Mouse (Mus musculus) right cerebral cortex, adult 18-20 months (tissue): ENCODE measurements around the gene Exoc6b.
"Not testable (repeated sequence)": the region's sequence is repeated elsewhere in the genome, so short reads cannot be mapped to it uniquely, and the experiment has no call there.

Source experiments
- DNase-seq: peaks from one replicate; pipeline ENCODE4 v3.0.0; 2022; ENCODE audit warnings: mixed read lengths

The Exoc6b gene

DNA sequence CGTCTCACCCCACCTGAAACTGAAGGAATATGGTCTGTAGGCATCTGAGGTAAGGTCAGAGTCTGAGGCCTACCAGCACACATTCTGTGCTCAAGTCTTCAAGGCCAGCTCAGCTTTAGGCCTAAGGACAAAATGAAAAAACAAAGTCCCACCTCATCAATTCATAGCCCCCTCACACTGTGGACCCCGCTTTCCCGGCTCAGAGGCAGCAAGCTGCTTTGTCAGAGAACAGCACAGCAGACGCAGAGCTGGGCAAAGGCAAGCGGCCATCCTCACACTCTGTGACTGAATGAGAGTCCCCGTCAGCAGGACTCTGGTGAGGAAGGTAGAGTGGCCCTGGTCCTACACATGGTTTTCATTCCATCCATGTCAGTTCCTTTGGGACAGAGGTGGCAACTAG lies 450.1 kb downstream of the Exoc6b start:
- DNase-seq: no peak

DNA sequence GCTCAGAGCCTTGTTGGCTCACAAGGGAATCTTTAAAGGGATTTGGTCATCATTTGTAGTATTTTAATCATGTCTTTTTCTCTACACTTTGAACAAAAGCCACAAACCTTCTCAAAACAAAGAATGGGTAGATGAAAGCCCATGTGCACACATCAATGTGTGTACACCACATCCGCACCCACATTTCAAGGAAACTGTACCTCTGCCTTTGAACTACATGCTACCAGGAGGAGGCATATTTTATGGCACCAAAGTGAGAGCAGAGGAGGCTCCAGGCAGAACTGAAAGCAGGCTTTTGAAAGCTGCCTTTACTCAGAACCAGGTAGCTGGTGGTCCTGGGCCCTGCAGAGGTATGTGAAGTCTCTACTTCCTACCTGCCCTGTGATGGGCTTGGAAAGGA lies 452.3 kb downstream of the Exoc6b start:
- no peak for DNase-seq

DNA sequence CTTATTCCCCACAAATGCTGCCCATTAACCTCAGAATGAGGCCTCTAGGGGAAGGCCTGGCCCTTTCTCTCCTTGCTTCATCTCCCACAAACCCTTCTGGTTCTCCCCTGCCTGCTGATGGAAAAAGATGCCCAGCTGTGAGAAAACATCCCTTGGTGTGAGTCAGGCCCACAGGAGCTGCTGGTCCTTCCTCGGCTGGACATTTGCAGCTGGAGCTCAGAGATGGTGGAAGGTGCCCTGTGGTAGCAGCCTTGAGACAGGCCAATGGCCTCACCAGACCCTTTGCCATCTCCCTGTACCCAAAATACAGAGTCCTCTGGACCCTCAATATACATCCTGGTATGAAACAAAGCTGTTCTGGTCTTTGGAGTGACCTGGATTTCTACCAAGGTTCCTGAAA lies 452.7 kb downstream of the Exoc6b start:
- DNase-seq: no peak

DNA sequence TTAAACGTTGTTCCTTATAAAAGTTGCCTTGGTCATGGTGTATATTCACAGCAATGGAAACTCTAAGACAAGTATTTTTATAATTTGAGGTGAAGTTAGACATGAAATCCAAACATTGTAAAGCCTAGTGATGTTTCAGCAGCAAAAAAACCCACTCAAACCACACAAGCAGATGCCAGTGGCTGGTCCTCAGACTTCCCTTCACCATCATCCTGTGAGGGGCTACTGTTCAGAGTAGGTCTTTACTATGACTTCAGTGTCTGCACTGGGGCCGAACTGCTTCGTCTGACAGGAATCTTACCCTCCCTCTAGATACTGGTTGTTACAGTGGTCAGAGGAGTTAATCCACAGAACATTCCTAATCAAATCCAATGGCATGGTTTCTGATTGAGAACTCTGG lies 455.8 kb downstream of the Exoc6b start:
- DNase-seq: no peak

DNA sequence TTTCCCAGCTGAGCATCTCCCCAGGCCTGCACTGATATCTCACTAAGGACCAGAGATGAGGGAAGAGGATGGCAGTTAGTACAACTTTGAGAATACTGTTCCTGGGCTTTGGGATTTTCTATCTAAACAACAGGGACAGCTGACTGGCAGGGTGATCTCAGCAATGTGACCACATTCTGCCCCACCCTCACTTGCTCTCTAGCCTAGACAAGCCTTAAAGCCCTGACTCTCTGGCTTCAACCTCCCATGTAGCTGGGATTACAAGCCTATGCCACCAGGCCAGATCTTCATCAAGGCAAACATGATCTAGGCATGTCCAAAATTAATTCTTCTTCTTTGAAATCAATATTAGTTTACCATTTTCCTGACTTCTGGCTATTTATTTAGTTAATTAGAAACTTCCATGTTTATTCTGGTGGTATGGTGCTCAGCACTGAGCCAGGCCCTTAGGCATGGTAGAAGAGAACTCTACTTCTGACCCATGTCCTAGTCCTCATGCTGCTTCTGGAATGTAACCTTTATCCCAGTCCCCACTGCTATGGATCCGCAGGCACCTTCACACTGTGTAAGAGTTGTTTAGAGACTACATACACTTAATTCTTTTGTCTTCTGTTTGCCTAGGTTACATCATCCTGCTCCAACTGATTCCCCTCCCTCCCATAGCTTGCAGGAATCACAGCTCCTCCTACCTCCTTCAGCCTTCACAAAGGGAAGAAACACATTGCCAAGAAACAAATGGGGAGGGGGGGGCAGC lies 468.0 kb downstream of the Exoc6b start:
- no peak for DNase-seq

DNA sequence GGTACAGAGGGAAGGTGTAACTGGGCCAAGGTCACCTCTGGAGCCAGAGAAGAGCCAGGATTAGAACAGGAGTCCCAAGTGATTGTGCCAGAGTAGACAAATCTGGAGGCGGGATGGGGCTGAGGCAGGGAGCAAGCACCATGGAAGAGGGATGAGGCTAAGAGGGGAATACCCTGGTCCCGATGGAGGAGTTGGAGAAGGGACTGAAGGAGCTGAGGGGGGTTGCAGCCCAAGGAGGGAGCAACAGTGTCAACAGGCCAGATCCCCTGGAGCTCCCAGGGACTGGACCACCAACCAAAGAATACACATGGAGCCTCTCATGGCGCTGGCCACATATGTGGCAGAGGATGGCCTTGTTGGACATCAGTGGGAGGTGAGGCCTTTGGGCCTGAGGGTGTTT lies 470.0 kb downstream of the Exoc6b start:
- DNase-seq: not testable (repeated sequence)

DNA sequence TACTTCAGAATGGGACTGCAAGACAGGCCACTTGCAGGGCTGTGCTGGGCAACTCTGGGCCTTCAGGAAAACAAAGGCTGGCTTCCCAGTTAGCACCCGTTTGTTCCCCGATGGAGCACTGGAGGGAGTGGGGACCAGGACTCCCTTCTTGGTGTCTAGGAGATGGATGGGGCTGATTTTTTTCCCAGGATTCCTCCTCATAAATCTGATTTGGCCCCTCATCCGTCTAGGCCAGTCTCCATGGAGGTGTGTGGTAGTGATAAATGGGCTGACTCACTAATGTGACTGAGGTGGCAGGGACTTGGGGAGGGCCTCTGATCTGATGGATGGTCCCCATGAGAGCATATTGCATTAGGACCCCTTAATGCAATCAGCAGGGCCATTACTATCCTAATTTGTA lies 470.6 kb downstream of the Exoc6b start:
- DNase-seq: no peak

DNA sequence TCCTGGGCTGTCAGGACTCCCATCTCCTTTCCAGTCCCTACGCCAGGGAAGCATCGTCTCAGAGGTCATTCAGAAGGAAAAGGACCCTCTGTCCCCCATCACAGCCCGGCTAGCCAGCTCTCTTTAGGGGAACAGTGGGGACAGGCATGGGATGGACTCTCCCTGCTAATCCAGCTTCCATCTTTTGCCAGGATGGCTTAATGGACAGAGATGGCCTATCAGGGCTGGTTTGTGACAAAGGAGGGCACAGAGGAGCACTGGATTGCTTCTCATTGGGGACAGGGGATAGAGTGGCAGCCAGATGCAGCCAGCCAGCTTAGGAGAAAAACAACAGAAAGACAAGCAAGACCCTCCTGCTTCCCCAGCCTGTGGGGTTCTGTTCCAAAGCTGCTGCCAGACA lies 474.7 kb downstream of the Exoc6b start:
- no peak for DNase-seq

DNA sequence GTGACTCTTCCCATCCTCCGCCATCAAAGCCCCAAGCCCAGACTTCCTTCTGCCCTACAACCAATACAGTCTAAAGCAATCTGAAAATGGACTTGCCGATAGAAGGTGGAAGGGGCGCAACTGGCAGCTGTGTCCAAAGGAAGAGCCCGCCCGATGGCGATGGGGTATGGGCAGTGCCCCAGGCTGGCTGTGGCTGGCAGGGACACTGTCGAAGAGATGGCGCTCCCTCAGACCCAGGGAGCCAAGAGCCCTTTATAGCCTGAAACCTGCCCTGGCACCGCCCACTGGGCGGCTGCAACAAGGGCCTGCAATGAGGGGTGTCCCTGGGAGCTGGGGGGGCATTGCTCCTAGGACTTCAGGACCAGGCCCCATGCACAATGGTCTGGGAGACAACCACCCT lies 475.6 kb downstream of the Exoc6b start, which contains the start of gene Cyp26b1:
Gene Cyp26b1 (minus strand): TSS at position 216 of the 400 bp plus-strand sequence.
- no peak for DNase-seq

DNA sequence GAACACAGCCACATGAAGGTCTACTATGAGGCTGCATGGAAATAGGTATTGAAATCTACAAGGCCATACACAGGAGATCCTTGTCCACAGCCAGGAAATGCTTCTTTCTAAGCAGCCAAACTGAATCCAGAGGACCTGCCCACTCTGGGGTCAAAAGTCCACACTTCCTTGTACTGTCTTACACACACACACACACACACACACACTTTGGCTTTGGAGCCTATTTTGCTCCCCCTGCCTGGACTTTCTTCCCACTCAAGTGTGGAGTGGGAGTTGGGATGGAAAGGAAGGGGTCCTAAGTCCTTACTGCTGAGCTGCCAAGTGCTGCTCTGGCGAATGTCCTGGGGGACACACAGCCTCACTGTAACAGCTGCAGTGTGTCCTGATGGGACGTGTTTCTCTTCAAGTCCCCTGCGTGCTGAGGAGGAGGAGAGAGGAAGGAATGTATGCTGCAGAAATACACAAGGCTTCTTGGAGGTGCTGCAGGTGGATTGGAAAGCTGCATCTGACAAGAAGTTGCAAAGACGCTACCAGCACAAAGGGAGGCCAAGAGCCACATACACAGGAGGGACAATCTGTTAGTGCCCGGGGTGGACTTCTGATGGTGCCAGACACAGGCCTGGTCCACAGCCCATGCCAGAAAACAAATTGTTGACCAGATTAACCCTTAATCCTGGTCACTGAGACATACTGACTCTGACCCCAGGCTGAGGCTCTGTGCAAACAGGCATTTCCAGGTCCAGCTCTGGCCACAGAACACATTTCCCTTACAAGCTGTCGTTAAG lies 478.2 kb downstream of the Exoc6b start:
- DNase-seq: no peak

DNA sequence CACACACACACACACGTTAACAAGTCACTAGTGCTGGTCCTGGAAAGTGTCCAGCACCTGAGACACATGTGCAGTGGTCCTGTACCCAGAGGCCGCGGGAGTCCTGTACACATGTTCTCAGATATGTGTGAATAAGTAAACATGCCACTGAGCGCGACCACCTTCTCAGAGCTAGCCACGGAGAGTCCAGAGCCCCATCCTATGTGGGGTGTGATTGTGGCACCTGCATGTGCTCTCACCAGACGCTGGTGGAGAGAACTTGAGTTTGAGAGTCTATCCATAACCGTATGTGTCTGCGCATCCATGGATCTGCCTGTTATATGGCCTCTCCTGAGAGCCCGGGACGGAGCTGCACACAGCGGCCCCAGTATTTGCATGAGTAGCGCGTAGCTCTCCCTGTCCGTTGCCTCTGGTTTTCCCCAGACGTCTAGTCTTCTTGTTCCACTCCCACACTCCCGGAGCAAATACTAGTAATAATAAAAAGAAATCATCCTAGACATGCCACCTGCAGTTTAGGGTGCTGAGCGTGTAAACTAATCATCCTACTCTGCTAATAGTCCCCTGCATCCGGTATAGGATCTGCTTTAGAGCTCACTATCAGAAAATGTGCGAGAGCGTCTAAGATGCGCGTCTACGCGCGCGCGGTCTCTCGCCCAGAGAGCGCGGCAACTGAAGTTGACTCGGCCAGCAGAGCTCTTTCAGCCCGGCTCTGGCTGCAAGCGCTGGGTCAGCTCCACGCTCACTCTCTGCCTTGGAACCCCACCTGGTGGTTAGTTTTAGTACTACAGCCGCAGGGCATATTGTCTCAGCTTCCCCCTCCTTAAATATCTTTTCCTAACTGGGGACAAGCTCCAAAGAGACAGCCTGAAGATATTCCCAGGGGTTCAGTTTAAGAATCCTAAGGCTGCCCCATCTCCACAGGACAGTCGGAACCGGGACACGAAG lies 479.3 kb downstream of the Exoc6b start:
- DNase-seq: peak; percentile 82

DNA sequence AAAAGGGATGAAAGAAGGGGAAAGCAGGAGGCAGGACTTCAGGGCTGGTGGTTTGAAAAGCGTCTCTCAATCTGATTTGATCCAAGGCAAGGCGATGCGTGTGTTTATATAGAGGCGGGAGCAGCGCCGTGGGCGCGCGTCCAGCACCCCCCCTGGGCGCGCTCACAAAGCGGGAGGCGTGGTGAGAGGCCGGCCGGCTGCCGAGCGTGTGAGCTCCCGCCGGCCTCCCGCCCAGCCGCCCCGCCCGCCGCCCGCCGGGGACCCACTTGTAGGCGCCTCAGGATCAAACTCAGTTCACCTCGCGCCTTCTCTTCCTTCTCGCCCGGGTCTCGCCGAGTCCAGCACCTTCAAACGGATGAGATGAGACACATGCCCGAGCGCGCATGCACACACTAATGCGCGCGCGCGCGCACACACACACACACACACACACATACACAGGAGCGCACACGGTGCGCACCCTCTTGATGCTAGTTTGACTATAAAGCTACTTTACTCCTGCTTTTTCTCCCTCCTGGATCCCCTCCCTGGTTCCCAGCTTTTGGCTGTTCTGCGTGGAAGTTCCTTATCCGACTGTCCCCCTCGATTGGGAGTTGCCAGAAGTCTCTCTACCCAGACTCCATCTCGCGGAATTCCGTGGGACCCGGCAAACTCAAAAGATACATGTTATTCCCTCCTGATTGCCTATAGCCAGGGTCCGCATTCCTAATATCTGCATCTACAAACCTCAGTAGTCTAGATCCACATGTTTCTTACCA lies 480.2 kb downstream of the Exoc6b start:
- DNase-seq: no peak

DNA sequence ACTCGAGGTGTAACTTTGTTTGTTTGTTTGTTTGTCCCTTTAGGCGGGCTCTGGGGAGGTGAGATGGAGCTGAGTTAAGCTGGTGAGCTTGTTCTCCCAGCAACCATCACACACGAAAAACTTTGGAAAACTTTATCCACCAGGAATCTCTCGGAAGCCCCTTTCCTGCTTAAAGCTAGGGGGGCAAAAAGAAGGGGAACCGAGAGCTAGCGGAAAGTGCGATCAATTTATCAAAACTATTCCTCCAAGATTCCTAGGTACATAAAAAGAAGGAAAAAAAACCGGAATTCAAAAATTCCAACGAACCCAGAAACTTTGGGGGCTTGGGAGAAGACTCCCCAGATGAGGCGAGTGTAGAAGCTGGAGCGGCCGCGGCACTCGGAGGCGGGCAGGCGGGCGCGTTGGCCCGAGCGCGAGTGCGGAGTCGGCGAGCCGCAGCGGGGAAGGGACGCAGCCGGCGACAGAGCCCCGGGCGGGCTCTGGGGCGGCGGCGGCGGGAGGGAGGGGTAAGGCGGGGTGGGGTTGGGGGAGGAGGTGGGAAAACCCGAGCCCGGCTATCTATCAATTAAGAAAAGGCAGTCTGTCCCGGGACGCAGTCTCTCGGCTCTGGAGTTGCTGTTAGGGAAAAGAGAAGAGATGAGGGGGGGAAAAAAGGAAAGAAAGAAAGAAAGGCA lies 481.0 kb downstream of the Exoc6b start:
- DNase-seq: no peak

DNA sequence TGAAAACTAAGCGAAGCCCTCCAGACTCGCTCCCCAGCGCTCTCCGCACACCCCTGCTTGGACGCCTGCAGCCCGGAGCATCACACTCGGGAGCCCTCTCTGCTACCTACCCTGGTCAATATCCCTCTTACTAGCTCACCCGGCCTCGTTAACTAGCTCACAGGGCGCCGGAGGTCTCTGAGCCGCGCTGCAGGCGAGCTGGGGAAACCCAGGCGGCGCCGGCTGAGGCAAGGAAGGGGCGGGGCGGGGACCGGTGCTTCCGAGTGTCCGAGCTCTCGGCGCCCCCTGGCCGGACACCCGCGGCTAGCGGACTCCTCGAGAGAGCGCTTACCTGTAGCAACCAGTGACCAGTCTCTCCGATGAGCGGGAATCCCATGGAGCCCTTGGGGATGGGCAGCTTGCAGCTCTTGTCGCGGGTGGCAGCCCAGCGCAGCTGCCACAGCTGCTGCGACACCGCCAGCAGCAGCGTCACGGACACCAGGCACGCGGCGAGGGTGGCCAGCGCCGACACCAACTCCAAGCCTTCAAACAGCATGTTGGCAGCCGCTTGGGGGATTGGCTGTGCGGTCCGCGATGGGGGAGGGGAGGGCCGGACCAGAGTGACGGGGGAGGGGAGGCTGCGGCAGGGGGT lies 481.7 kb downstream of the Exoc6b start:
- no peak for DNase-seq

DNA sequence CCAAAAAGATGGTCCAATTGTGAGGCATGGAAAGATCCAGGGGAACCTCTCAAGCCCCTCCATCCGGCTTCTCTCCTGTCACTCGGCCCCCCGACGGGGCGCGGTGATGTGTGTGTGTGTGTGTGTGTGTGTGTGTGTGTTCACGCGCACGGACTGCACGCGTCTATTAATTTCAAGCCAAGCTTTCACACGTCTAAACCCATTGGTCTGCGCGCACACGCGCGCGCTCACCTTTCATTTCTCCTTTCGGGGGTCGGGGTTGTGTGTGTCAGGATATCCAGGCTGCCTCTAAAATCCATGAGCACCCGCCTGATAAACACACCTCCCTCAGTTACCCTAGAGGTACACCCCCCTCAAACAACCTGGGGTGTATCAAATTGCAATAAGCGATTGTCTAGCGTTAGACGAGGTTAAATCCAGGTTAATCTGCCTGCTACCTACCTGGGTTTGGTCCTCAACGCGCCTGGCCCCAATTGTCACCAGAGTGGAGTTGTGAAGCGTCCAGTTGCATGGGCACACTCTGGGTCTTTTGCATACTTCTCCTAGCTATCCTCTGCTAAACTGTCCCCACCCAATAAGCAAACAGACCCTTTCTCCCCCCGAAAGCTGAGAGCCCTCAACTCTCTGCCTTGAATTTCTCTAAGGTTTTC lies 482.6 kb downstream of the Exoc6b start:
- DNase-seq: no peak

DNA sequence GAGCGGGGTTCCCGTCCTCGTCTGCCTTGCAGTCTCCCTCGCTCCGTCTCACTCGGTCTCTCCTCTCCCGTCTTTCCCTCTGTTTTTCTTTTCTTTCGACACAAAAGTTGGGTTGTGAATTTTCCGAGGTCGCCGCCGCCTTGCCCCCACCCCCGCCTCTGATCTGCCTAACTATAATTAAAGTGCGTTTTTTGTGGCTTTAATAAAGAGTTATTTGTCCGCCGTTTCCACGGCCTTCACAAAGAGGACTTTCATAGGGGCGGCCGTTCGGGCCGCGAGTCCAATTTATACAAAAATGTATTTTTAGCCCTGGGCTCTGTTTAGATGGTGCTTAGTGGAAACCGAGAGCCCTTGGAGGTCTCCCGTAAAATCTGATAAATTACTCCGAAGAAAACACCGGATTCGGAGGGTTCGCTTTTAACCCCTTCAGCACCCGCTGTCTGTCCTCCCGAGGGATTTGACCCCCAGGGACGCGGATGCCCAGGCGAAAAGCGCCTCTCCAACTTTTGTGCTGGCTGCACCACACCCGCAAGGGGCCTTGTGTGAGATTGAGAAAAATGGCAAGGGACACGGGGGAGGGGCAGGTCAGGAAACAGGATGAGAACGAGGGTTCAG lies 483.5 kb downstream of the Exoc6b start:
- no peak for DNase-seq

DNA sequence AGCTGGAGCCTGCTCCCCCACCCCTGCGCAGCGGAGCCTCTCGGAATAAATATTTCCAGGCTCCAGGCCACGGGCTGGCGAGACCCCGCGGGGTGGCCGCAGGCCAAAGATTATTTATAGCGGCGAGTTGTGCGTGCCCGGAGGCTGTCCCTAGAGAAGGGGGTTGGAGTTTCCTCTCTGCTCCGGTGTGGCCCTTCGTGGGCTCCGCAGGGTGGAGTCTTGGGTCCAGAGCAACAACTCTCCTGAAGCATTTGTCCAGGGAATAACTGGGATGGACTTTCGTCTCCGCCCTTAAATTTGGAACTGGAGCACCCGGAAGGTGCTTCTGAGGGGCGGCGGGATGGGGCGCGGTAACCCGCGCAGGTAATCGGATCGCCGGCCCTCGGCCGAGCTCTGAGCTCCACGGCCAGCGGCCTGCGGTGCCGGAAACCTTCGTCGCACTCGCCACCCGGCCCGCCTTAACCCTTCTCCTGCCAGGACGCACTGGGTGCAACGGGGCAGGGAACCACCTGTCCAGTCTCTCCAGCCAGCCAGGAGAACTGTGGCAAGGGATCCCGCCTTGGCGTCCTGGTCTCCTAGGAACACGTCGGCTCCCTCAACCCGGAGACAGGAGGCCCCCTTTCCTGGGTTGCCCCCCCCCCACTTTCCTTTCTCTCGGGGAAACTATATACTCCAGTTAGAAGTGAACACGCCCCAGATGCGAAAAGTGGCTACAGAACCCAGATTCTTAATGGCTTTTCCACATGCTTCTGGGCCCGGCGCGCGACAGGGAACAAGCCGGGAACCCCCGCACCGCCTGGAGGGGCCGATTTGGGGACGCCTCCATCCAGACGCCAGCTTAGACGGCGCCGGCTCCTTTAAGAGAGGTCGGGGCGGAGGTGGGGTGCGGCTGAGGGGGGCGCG lies 484.3 kb downstream of the Exoc6b start:
- DNase-seq: no peak

DNA sequence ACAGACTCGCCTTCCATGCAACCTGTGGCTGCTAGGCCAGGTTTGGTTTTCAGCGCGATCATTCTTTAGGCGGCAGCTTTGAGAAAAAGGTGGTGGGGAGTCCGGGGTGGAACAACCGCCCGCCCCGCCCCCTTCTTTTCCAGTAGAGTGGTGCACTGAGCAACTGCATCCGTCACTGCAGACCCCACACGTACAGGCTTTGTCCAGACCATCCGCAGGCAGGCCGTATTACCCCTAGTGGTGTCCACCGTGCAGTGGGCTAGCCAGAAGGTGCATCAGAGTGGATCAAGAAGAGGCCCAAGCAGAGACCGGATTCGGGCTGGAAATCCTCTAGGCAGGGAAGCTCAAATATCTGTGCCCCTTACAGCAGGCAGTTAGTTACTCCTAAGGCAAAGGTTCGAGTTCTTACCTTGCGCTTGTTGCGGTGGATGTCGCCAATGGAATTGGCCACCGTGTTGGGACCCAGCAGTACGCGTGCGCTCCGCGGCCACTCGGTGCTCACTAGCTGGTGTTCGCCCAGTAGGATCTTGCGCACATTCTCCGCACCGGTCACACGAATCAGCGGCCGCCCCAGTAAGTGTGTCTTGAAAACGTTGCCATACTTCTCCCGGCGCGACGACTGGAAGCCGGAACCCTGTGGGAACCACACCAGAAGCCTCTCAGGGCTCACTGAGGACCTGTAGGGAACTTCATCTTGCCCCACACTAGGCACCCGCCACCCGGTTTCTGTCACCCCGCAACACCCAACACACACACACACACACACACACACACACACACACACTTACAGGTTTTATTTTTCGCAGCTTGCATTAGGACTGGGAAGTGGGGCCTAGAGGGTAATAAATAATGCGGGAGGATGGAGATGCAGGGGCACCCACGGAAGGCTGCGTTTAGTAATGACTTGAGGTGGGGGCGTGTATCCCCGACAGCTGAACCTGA lies 485.2 kb downstream of the Exoc6b start:
- no peak for DNase-seq
